Mouse (Mus musculus) spleen, postnatal 14 days (tissue): Measurements from ENCODE around the gene Zcchc14.

ENCODE experiments used
- DNase-seq, 2 experiments: peaks; one replicate each; pipeline ENCODE4 v3.0.0; 2021 to 2022; ENCODE audit warnings: low spot score in 2 of 2

The Zcchc14 gene

DNA sequence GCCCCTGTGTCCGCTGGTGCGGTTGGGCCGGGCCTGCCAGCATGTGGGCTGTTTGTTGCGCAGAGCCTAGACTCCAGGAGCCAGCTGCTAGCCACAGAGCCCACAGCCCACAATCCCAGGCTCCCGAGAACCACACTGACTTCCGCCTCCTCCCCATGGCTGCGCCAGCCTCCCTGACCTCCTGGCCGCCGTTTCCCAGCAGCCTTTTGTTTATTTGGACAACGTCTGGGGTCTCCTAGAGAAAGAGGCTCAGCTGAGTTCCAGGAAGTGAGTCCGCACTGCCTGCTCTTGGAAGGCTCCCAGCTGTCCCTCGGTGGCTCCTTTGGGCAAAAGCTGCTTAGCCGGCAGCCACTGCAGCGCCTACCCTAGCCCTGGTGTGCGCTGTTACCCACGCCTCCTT, 12.6 kb upstream of the Zcchc14 start:
- no peak for DNase-seq

DNA sequence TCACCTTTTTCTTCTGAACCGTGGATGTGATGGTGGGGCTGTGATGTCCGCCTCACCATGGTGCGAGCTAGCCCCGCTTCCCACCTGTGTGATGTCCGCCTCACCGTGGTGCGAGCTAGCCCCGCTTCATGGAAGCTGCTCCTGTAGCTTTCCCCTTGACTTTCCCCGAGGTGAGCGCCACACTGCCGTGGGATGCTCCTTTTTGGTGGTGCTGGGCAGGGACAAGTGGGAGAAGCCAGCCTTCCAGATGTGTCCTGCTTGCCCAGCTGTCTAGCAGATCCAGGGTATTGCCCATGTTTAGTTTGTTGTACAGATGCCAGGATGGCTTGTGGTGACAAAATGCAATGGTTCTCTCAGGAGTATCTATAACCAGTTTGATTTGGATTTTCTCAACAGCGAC, 10.4 kb upstream of the Zcchc14 start:
- no peak for DNase-seq

DNA sequence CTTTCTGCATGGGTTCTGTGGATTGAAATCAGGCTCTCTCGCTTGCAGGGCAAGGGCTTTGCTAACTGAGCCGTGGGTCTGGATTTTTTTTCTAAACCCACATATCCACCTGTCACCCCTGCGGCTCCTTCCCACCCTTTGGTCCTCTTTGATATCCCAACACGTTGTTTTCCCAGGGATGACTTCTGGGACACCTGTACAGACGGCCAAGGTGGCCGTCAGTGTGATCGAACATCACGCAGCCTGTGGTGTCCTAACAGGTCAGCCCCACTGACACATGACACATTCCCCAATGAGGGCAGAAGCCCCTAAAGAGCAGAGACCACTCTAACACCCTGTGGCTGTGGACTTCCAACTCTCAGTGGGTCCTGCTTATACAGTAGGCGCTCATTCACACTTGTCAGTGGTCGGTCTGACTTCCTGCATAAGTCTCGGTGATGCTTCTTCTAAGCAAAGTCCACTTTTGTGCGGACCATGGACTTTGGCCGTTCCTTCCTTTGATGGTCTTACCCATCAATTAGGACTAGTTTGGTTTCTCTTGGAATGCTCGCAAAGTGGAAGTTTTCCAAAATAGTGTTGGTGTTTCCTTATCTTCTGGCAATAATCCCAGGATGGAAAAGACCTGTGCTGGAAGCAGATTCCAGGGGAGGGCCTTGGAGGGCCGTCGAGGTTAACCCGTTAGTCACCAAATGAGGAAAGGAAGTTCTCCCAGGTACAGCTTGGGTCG, 9.1 kb upstream of the Zcchc14 start:
- DNase-seq: no peak

DNA sequence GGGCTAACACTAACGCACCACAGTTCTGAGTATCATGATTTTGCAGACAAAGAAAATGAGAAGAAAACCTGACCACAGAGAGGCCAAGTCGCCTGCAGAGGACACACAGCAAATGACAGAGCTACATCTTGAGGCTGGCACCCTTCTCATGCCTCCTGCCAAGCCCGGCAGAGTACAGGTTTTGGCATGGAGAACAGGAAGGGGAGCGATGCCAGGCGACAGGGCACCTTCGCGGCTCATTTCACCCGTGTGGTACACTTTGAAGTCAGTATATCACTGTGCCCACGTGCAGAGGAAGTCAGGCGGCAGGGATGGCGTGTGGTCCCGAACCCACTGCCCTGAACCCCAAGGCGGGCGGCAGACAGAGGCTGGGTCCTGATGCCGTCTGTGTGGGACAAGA, 7.9 kb upstream of the Zcchc14 start:
- DNase-seq: no peak

DNA sequence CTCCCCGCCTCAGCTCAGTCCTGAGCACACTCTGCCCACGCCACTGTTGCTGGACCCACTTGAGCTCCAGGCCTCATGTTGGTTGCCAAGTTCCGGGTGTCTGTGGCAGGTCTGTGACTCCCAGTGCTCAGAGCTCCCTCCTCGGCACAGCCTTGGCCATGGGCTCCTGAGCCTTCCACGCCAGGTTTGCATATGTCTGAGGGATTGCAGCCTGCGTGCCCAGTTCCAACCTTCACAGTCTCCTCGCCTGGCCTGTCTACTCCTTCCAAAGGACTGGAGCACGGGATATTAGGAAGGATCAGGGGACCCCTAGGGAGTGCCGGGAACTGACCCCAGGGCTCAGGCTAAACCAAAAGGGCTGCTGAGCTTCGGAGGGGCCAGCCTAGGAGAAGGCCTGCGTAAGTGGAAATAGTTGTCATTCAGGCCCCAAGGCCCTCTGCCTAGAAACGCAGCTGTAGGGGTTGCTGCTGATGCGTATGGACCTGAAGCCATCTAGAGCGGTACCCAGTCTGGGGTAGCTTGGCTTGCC, 2.3 kb upstream of the Zcchc14 start:
- no peak for DNase-seq

DNA sequence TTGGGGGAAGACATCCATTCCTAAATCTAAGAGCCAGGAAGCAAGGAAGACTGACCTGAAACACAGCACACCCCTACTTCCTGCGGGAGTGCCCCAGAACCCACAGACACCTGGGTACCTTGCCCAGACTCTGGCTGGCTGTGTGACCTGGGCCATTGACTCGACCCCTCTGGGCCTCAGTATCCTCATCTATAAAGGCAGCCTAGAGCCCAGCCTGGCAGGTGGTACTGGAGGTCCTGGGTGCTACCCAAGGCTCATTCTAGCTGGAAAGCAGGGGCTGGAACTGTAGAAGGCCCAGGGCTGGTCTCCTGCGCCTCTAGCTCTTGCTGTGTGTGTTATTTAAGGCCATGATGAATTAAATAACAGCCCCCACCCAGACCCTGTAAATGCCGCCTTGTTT, 1.4 kb upstream of the Zcchc14 start:
- no peak for DNase-seq

DNA sequence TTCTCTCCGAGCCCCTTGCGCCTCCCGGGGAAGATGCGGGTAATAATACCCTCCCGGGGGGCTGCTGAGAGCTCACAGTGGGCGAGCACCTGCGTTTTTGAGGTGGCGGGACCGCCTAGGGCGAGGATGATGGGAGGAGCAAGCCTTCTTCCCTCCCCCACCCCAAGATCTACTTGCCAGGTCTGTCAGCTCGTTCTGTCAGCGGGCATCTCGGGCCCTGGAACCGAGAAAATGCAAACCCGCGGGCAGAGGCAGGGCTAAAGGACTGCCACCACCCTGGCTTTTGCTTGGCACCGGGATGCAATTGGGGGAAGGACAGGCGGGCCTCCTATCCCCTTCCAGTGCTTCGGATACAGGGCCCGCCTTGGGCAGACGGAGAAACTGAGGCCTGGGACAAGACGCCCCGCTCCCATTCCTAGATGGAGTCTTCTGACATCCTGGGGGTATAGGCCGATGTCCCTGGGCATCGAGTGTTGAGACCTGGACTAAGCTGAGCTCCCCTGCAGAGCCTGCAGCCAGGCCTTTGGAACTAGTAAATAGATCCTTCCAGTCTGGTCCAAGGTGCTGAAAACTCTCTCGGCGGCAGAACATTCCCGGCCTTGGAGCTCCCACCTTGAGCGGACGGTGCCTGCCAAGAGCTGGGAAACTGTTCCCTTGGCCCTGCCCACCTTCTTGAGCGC, 779 bp upstream of the Zcchc14 start:
- DNase-seq: no peak

DNA sequence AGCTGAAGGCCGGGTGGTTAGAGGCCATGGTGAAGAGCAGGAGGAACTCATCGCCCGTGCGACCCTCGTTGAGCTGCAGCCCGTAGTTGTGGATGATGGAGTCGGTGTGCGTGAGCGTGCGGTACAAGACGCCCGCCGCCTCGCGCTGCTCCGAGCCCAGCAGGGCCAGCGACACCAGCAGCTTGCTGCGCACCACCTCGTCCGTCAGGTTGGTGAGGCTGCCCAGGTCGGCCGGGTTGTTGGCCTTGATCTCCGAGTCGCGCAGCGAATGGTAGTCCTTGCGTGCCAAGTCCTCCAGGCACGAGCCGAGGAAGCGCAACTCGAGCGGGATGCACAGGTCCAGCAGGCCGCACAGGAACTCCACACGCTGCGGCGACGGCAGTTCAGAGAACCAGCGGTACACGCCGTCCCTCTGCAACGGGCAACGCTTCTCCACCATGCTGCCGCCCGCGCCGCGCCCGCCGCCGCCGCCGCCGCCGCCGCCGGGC, 783 bp downstream of the Zcchc14 start:
- DNase-seq: no peak

DNA sequence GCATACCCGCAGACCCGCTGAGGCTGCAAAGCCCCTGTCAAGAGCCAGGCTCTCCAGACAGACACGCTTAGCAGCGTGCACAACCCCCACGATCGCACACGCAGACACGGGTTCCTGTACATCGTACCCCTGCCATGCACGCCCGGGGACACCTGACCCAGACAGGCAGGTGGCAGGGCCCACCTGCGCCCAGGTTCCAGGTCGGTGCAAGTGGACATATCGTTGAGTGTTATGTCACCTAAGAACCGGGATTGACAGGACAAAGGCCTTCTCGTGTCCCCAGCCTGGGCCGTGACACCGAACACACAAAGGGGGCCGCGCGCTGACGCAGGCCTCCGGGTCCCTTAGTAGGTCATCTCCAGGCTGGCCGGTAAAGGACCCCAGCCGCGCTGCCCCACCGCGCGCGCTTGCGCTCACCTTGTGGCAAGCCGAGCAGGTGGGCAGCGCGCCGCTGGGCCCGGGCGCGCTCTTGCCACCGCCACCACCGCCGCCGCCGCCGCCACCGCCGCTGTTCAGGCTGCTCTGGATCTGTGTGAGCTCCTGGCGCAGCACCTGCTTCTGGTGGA, 1.3 kb downstream of the Zcchc14 start:
- no peak for DNase-seq

DNA sequence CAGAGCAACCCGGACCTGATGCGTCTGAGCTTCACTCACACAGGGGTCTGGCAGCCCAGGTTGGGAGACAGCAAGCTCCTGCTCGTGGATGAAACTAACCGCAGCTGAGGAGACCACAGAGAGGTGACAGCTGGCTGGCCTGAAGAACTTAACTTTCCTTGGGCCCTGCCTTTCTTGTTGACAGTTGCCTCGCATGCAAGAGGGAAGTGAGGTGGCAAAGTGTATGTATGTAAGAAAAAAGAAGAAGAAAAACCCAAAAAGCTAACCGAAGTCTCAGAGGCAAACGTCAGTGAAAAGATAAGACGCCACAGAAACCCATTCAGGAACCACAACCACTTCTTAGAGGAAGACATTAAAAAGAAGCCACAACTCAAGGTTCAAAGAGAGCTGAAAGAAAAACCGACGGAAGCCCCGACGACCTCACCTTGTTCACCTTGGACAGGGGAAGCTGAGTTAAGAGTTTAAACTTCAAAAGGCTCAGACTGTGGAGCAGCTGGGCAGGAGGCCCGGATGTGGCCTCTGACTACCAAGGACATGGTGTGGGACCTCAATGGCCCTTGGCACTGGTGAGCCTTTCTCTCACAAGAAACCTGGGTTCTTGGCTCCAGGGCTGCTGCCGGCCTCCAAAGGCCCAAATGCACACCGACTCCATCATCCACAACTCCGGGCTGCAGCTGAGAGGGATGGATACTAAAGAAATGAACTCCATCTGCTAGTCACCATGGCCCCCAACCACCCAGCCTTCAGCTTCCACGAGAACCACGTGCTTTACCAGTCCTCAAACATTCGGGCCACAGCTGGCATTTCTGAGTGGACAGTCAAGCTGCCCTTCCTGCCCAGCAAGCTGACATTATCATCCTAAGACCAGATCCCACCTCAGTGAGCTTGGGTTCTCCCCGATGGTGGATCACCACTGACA, 2.1 kb downstream of the Zcchc14 start:
- no peak for DNase-seq

DNA sequence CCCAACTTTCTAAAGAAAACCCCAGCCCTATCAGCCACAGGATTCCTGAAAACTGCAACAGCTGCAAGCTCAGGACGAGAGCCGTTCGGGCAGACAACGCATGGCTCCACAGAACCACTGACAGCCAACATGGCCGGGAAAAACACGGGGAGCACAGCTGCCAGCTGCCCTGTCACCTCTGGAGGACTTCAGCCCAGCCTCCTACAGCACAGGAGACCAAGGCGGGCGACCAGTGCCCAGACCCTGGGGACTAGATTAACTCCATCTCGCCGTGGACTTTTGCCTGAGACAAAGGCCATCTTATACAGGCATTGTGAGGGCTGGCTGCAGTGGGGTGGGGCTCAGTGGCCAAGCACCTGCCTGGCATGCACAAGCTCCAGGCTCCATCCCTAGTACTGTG, 2.8 kb downstream of the Zcchc14 start:
- DNase-seq: no peak

DNA sequence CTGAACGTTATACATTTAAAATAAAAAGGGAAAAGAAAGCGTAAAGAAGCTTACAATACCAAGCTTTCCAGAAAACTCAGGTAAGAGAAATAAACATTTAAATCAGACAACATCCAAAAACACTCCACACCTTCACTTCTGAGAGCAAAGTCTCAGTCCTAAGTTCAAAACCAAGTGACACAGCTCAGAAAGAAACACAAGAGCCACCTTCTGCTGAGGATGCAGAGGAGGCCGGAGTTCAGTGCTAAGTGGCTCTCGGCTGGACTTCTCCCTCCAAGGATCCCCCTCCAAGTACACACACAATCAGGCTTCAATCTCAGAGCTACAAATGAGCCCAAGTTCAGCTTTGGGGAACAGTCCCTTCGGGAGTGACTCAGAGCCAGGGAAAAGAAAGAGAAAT, 3.3 kb downstream of the Zcchc14 start:
- no peak for DNase-seq

DNA sequence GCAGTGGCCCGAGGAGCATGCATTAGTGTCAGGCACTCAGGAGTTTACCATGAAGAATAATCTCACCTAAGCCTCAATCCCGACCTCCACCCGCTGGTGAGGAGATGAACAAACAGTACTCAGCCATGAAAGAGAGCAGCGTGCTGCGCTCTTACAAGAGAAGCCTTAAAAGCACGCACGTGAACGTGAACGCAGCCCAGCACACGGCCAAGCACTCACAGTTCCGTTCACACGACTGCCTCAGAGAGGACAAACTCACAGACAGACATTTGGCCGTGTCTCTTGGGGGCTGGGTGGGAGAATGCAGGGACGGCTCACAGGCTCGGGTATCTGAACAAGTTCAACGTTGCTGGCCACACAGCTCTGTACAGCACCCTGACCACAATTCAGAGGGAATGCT, 4.2 kb downstream of the Zcchc14 start:
- DNase-seq: no peak

DNA sequence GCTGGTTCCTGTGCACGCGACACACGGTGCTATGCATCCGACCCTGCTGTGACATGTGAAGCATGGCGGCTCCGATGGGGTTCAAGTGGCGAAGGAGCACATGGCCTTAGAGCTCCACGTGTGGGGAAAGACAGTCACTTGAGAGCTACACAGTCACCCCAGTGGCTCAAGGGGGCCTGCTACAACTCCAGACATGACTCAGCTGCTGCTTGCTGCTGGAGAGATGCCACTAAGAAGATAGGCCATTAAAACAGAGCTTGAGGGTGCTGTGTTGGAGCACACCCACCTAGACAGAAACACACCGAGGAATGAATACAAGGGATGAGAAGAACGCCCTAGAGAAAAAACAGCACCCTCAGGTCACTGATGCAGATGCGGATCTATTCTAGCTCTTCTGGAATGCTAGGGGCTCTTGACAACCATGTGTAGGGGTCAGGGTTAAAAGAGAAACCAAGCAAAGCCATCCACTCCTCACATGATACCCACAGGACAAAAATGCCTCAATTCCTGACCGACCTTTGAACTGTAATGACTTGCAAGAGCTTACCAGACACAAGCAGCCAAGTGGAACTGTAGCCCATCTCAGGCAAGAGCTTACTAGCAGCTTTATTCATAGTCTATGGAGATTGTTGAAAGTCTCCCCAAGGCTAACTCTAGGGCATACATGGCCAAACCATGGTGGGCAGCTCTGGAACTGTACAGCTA, 5.0 kb downstream of the Zcchc14 start:
- no peak for DNase-seq

DNA sequence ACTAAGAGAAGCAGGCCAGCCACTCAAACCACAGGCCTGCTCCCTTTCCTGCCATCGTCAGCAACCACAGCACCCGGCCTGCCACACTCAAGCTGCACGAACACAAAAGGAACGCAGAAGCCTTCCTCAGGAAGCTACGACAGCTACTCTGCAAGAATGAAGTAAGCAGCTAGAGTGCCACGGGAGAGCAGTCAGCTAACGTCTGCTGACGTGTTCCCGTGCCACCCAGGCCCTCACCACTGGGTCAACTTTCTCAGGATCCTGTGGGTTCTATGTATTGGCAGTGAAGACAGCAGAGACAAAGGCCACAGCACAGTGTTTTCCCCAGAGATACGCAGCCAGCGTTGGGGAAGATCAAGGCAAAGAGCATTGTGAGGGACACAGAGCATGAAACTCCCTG, 9.3 kb downstream of the Zcchc14 start:
- DNase-seq: no peak

DNA sequence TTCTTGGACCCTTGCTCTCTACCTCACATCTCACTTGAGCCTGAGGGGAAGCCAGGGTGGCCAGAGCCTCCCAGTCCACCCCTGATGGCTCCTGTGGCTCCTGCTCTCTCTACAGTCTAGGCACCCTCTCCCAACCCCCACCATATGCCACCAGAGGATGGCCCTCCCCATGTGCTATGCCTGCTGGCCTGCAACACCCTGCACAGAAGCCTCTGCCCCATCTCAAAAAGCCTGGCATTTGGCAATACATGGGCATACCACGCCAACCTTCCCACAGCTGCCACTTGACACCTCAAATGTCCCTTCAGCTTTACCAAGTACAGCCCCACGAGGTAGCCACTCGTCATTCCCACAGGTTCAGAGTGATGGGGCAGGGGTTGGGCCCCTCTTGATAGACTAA, 9.9 kb downstream of the Zcchc14 start:
- no peak for DNase-seq

DNA sequence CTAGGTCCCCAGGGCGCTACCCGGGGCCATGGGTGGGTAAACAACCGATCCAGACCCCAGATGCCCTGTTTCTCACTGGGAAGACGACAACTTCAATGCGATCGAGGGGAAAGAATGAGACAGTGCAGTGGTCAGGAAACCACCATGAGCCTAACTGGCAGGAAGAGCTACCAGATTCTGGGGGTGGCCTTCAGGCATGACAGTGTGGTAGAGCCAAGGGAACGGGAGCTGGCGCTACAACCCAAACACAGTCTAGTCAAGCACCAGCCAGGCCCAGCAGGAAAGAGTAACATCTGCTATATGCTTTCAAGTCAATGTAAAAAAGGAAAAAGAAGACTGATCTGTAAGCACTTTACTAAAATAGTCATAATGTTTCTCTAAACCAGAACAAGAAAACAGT, 16.5 kb downstream of the Zcchc14 start:
- no peak for DNase-seq

DNA sequence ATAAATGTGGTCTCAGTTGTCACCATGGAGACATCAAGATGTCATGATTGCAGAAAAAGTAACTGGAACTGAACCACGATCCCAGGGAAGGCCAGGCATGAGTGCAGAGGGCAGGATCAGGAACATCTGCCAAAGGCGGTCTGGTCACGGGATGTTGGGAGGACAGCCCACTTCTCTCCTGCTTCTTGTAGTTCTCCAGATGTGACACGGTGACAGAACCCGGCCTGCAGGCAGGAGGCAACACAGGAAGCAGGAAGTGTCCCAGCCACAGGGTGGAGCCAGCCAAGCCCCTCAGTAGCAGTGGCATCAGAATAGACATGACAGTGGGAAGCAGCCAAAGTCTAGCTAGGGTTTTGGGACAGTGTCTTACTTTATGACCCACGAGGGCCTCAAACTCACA, 17.2 kb downstream of the Zcchc14 start:
- no peak for DNase-seq

DNA sequence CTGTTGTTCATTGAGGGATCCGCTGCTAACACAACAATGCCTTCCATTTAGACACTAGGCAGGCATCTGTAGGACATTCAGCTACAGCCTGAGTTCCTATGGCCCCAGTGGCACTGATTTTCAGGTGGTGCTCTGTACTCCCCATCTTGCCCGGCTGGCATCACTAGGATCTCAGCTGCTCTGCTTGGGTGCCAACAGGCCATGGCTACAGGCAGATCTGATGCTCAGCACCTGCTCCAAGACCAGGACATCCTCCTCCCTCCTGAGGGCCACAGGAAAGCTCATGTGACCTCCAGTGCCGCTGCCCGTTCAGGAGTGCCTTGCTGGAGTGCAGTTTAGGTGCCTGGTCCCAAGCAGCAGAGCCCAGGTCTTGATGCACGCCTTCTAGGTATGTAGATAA, 20.3 kb downstream of the Zcchc14 start:
- DNase-seq: no peak

DNA sequence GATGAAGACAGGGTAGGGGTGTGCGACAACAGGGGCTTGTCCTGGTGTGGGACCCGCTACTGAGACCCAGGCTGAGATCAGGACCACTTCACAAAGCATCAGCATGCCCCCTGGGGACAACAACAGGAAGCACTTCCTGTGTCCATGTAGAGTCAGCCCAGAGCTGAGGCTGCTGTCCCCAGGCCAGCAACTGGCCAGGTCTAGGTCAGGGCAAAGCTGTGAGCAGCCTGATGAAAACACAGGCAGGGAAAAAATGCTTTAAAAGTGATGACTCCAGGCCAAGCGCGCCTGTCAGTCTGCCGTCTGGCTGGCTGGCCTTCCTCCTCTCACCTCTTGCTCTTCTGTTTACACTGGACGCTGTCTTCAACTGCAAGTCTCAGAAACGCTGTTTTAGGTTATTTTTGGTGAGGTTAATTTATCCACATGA, 21.0 kb downstream of the Zcchc14 start:
- no peak for DNase-seq

DNA sequence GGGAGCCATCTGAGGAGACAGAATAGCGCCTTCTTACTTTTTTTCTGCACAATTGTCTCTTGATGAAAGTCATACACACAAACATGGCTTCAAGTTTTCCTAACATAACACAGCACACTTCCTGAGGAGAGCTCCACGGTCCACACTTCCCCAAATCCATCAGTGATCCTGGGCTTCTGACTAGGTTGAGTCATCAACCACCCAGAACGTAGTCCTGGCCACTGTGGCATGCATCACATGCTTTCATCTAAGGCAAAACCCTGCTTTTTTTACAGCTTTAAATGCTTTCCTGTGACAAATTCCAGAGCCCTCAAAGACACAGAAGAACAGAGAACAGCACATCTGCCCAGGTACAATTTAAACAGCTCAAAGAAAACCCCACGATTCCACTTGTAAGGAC, 24.0 kb downstream of the Zcchc14 start:
- DNase-seq: no peak
